Mouse (Mus musculus): ENCODE data around the gene Sec22b. TPM values are rescaled to one million over a fixed set of nuclear protein-coding genes. Genes with fewer than 3 reads are reported as not detected.

The Sec22b gene
- polyA plus RNA-seq, 1 experiment from 2014 or later = 122 TPM

DNA sequence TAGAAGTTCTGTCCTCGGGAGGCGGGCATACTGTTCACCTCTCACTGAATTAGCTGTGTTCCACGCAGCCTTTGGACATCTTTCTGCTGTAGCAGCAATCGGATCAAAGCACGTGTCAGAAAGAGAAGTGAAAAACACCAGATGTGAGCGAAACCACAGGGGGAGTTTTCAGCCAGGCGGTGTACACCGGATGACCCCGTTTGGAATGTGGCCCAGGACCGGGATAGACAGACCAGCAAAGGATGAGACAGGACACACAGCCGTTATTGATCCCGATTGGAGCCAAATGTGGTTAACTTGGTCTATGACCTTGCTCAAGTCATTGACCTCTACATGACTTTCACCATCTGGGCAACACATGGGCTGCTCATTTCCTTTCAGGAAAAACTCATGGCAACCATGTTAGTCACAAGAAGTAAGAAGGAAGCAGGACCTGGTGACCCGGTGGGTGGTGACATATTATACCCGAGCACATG lies 63.9 kb downstream of the Sec22b start:
- Histone ChIP-seq H3K27ac (no peak overlapping the region), H3K36me3 (no peaks in the 10 kb centered on the region), H3K4me2 (no peak overlapping the region), H3K27me3 (peaks cover 4% of the 10 kb centered on the region; the same call in 1 of the 2 replicates), H3K9ac (replicated peaks) (no peak overlapping the region), H3K9me3 (no peaks in the 10 kb centered on the region; the same call in 1 of the 2 replicates), H3K4me3 (replicated peaks) (no peak overlapping the region), H3K4me1 (replicated peaks) (peaks cover 30% of the 10 kb centered on the region)
- WGBS = 13% methylated on average over 14 of the region's 14 CpGs
- ATAC-seq (ENCODE audit: insufficient number of reproducible peaks, insufficient read depth, low FRiP score, low TSS enrichment, low read depth) = no peak

GRCm38 (mm10) chr3:97967627-97968026 lies 66.6 kb downstream of the Sec22b start:
- H3K4me2 ChIP-seq = no peak overlapping the region
- H3K9me3 ChIP-seq = no peaks in the 10 kb centered on the region; the same call in 1 of the 2 replicates
- 51% methylated on average over 2 of the region's 2 CpGs for WGBS
- H3K27ac ChIP-seq = no peak overlapping the region
- H3K4me3 ChIP-seq (replicated peaks) = no peak overlapping the region
- peaks cover 26% of the 10 kb centered on the region for H3K4me1 ChIP-seq (replicated peaks)
- no peak overlapping the region for H3K9ac ChIP-seq (replicated peaks)
- H3K36me3 ChIP-seq = no peaks in the 10 kb centered on the region
- H3K27me3 ChIP-seq = no peaks in the 10 kb centered on the region
- ATAC-seq (ENCODE audit: insufficient number of reproducible peaks, insufficient read depth, low FRiP score, low TSS enrichment, low read depth) = no peak

- no peak for ATAC-seq (ENCODE audit: insufficient number of reproducible peaks, insufficient read depth, low FRiP score, low TSS enrichment, low read depth)
- Histone ChIP-seq H3K27ac (no peak overlapping the region), H3K9ac (replicated peaks) (no peak overlapping the region), H3K4me1 (replicated peaks) (peaks cover 22% of the 10 kb centered on the region), H3K27me3 (no peaks in the 10 kb centered on the region), H3K4me2 (no peak overlapping the region), H3K9me3 (no peaks in the 10 kb centered on the region; the same call in 1 of the 2 replicates), H3K4me3 (replicated peaks) (no peak overlapping the region), H3K36me3 (no peaks in the 10 kb centered on the region)
- 84% methylated on average over 2 of the region's 2 CpGs for WGBS
Measured at GRCm38 (mm10) chr3:97968191-97968590, 67.2 kb downstream of the Sec22b start.

DNA sequence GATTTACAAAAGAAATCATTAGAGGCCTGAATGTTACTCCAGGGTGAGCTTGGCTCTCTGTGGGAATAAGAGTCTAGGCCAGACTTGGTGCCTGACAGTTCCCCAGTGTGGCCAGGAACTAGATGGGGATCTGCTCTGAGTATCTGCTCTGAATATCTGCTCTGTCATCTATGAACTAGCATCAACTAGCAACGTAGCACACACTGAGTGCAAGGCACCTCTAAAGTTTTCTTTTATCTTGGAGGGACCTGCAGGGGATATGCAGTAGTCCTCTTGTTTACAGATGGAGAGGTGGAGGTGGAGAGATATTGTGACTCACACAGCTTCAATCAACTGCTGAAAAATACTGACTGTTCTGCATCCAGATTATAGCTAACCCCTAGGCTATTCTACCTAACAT lies 68.0 kb downstream of the Sec22b start:
- no peak overlapping the region for H3K9ac ChIP-seq (replicated peaks)
- 58% methylated on average over 1 of the region's 1 CpGs for WGBS
- no peaks in the 10 kb centered on the region for H3K36me3 ChIP-seq
- no peak overlapping the region for H3K4me3 ChIP-seq (replicated peaks)
- no peaks in the 10 kb centered on the region for H3K27me3 ChIP-seq
- H3K4me2 ChIP-seq = no peak overlapping the region
- H3K9me3 ChIP-seq = no peaks in the 10 kb centered on the region; the same call in 1 of the 2 replicates
- no peak overlapping the region for H3K27ac ChIP-seq
- no peak for ATAC-seq (ENCODE audit: insufficient number of reproducible peaks, insufficient read depth, low FRiP score, low TSS enrichment, low read depth)
- peaks cover 22% of the 10 kb centered on the region for H3K4me1 ChIP-seq (replicated peaks)

DNA sequence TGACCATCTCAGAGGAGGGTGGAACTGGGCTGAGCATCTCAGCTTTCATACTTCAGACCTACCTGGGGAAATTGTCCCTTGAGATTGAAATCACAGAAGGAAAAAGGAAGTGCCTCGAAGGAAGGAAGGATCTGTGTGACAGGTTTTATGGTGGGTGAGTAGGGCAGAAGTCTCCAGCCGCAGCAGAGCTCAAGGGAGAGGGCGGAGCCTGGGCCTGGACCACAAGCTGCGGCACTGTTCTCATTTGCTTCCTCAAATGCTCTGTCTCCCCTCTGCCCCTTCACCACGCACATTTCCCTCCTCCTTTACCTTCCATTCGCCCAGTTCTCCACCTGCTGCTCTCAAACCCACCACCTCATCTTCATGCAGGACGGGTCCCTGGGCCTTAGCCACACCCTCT lies 70.1 kb downstream of the Sec22b start:
- whole genome bisulfite sequencing = 10% methylated on average over 7 of the region's 7 CpGs
- Histone ChIP-seq H3K36me3 (no peaks in the 10 kb centered on the region), H3K27me3 (no peaks in the 10 kb centered on the region), H3K9ac (replicated peaks) (no peak overlapping the region), H3K4me2 (peak overlapping the region; percentile 23), H3K9me3 (peaks cover 5% of the 10 kb centered on the region), H3K4me1 (replicated peaks) (peaks cover 15% of the 10 kb centered on the region; the same call in 1 of the 2 replicates), H3K27ac (no peak overlapping the region), H3K4me3 (replicated peaks) (no peak overlapping the region)
- no peak for ATAC-seq (ENCODE audit: insufficient number of reproducible peaks, insufficient read depth, low FRiP score, low TSS enrichment, low read depth)

GRCm38 (mm10) chr3:97972200-97972599 lies 71.2 kb downstream of the Sec22b start:
- WGBS = 48% methylated on average over 5 of the region's 5 CpGs
- Histone ChIP-seq H3K9me3 (peaks cover 5% of the 10 kb centered on the region), H3K4me2 (no peak overlapping the region), H3K9ac (replicated peaks) (no peak overlapping the region), H3K36me3 (no peaks in the 10 kb centered on the region), H3K4me3 (replicated peaks) (no peak overlapping the region), H3K27ac (no peak overlapping the region), H3K27me3 (no peaks in the 10 kb centered on the region), H3K4me1 (replicated peaks) (peaks cover 15% of the 10 kb centered on the region; the same call in 1 of the 2 replicates)
- no peak for ATAC-seq (ENCODE audit: insufficient number of reproducible peaks, insufficient read depth, low FRiP score, low TSS enrichment, low read depth)

GRCm38 (mm10) chr3:97972707-97973106 lies 71.7 kb downstream of the Sec22b start:
- Histone ChIP-seq H3K27ac (no peak overlapping the region), H3K27me3 (no peaks in the 10 kb centered on the region), H3K4me3 (replicated peaks) (no peak overlapping the region), H3K9ac (replicated peaks) (no peak overlapping the region), H3K36me3 (no peaks in the 10 kb centered on the region), H3K4me1 (replicated peaks) (peaks cover 15% of the 10 kb centered on the region; the same call in 1 of the 2 replicates), H3K4me2 (no peak overlapping the region), H3K9me3 (peaks cover 5% of the 10 kb centered on the region)
- ATAC-seq (ENCODE audit: insufficient number of reproducible peaks, insufficient read depth, low FRiP score, low TSS enrichment, low read depth) = no peak
- WGBS = 73% methylated on average over 4 of the region's 4 CpGs

Other genes with a start within 250 kb of the Sec22b start
- 6.2 and 7.1 TPM in 2 replicates for gene Prkab2, start 243.0 kb upstream of the Sec22b start, polyA plus RNA-seq (2016; fragmentation: Nextera tagmentation; extraction: Ambion mirVana)
- not detected in 2 replicates for gene Gm17651, start 226.5 kb upstream of the Sec22b start, polyA plus RNA-seq (2016; fragmentation: Nextera tagmentation; extraction: Ambion mirVana)
- gene Pde4dip, start 12.5 kb upstream of the Sec22b start, polyA plus RNA-seq (2016; fragmentation: Nextera tagmentation; extraction: Ambion mirVana) = 31.9 and 35.8 TPM in 2 replicates
- 35.7 and 41.6 TPM in 2 replicates for gene Notch2, start 112.3 kb downstream of the Sec22b start, polyA plus RNA-seq (2016; fragmentation: Nextera tagmentation; extraction: Ambion mirVana)